Mouse (Mus musculus) CH12.LX (cell line): Measurements from ENCODE around the gene Kcmf1. TPM values are rescaled to one million over a fixed set of nuclear protein-coding genes. Genes with fewer than 3 reads are reported as not detected.

Source experiments
- DNase-seq: peaks from one replicate; pipeline ENCODE4 v3.0.0-alpha.2; 2013; ENCODE audit errors: extremely low read depth
- H3K27ac ChIP-seq: 2 replicates; pipeline ENCODE4 v1.5.1; 2012; ENCODE audit warnings: low read depth, mild to moderate bottlenecking, control low read depth, moderate library complexity; ENCODE audit not compliant: insufficient read depth
- H3K27me3 ChIP-seq: replicated peaks from 2 replicates; pipeline ENCODE3; 2012; ENCODE audit warnings: inconsistent platforms
- H3K36me3 ChIP-seq, 2 experiments: replicated peaks in 1 of 2; 2 replicates each; pipeline versions ENCODE3 to v1.6.1; 2012; ENCODE audit warnings: inconsistent platforms in 1 of 2, low read length in 1 of 2, mild to moderate bottlenecking in 1 of 2, mixed read lengths in 1 of 2, moderate library complexity in 1 of 2; ENCODE audit not compliant: control insufficient read depth in 1 of 2, insufficient read depth in 1 of 2
- H3K4me1 ChIP-seq, 2 experiments: 2 replicates each; pipeline ENCODE4 v1.6.1; 2012; ENCODE audit warnings: inconsistent platforms in 1 of 2, moderate library complexity in 1 of 2; ENCODE audit not compliant: insufficient read depth in 2 of 2, control insufficient read depth in 1 of 2
- H3K4me2 ChIP-seq: 2 replicates; pipeline ENCODE4 v1.6.1; 2012; ENCODE audit warnings: low read depth, mild to moderate bottlenecking, control low read depth; ENCODE audit not compliant: poor library complexity, insufficient read depth, severe bottlenecking
- H3K4me3 ChIP-seq, 3 experiments: fragments of 150-350 bp in 1 of 3; sonication (generic) in 1 of 3; replicated peaks in 1 of 3; 2 replicates each; pipeline versions ENCODE3 to v1.5.1; 2011 to 2012; ENCODE audit warnings: low read depth in 2 of 3, low read length in 2 of 3, mild to moderate bottlenecking in 2 of 3, moderate library complexity in 2 of 3, control low read depth in 1 of 3, improper control_type of control experiment in 1 of 3, inconsistent platforms in 1 of 3, mixed read lengths in 1 of 3; ENCODE audit not compliant: poor library complexity in 1 of 3
- H3K79me2 ChIP-seq: replicated peaks from 2 replicates; pipeline ENCODE4 v1.6.1; 2012; ENCODE audit warnings: mild to moderate bottlenecking, moderate library complexity; ENCODE audit not compliant: control insufficient read depth, poor library complexity, insufficient read depth, severe bottlenecking; ENCODE audit errors: extremely low read depth
- H3K9ac ChIP-seq: 2 replicates; pipeline ENCODE4 v1.6.1; 2012; ENCODE audit warnings: low read depth, mild to moderate bottlenecking, control low read depth, moderate library complexity; ENCODE audit not compliant: insufficient read depth
- H3K9me3 ChIP-seq: replicated peaks from 2 replicates; pipeline ENCODE3; 2012; ENCODE audit warnings: low read length, inconsistent platforms, mixed read lengths
- CHD2 ChIP-seq: IDR thresholded peaks from 2 replicates; pipeline ENCODE4 v1.6.1; 2011; ENCODE audit warnings: low read length, improper control_type of control experiment
- E2F4 ChIP-seq: IDR thresholded peaks from 2 replicates; pipeline ENCODE4 v1.6.1; 2011; ENCODE audit warnings: low read depth, low read length, improper control_type of control experiment; ENCODE audit not compliant: insufficient replicate concordance
- EP300 ChIP-seq: IDR thresholded peaks from 2 replicates; pipeline ENCODE4 v1.6.1; 2011; ENCODE audit warnings: low read length, improper control_type of control experiment
- HCFC1 ChIP-seq: IDR thresholded peaks from 2 replicates; pipeline ENCODE4 v1.6.1; 2012; ENCODE audit warnings: low read depth, mild to moderate bottlenecking, inconsistent platforms, low read length, improper control_type of control experiment
- IRF4 ChIP-seq: IDR thresholded peaks from 2 replicates; pipeline ENCODE4 v1.6.1; 2014; ENCODE audit warnings: low read depth, mild to moderate bottlenecking, inconsistent platforms, low read length, improper control_type of control experiment
- JUN ChIP-seq: IDR thresholded peaks from 2 replicates; pipeline ENCODE4 v1.6.1; 2011; ENCODE audit warnings: low read depth, mild to moderate bottlenecking, low read length, improper control_type of control experiment, moderate library complexity; ENCODE audit not compliant: insufficient read depth
- JUND ChIP-seq: conservative IDR thresholded peaks from 2 replicates; pipeline ENCODE4 v1.6.1; 2011; ENCODE audit warnings: low read depth, low read length, improper control_type of control experiment
- MAFK ChIP-seq: IDR thresholded peaks from 2 replicates; pipeline ENCODE4 v1.6.1; 2011; ENCODE audit warnings: low read length, improper control_type of control experiment; ENCODE audit not compliant: insufficient replicate concordance
- MAX ChIP-seq: IDR thresholded peaks from 2 replicates; pipeline ENCODE4 v1.6.1; 2011; ENCODE audit warnings: low read length, improper control_type of control experiment
- MEF2A ChIP-seq: IDR thresholded peaks from 2 replicates; pipeline ENCODE4 v1.6.1; 2014; ENCODE audit warnings: low read depth, mild to moderate bottlenecking, inconsistent platforms, low read length, improper control_type of control experiment, borderline replicate concordance
- MXI1 ChIP-seq: IDR thresholded peaks from 2 replicates; pipeline ENCODE4 v1.6.1; 2011; ENCODE audit warnings: mild to moderate bottlenecking, low read depth, low read length, improper control_type of control experiment
- MYC ChIP-seq: IDR thresholded peaks from 2 replicates; pipeline ENCODE4 v1.6.1; 2011; ENCODE audit warnings: low read depth, mild to moderate bottlenecking, improper control_type of control experiment, low read length
- PAX5 ChIP-seq: IDR thresholded peaks from 2 replicates; pipeline ENCODE4 v1.6.1; 2012; ENCODE audit warnings: low read length, inconsistent platforms, mixed read lengths
- POLR2A ChIP-seq: IDR thresholded peaks from 2 replicates; pipeline ENCODE4 v1.6.1; 2011; ENCODE audit warnings: low read depth, mild to moderate bottlenecking, improper control_type of control experiment, low read length
- RCOR1 ChIP-seq: conservative IDR thresholded peaks from 2 replicates; pipeline ENCODE4 v1.6.1; 2012; ENCODE audit warnings: low read depth, mild to moderate bottlenecking, inconsistent platforms, low read length, improper control_type of control experiment
- SIN3A ChIP-seq: IDR thresholded peaks from 2 replicates; pipeline ENCODE4 v1.6.1; 2012; ENCODE audit warnings: low read length, improper control_type of control experiment, inconsistent platforms
- SMC3 ChIP-seq: IDR thresholded peaks from 2 replicates; pipeline ENCODE4 v1.6.1; 2011; ENCODE audit warnings: low read depth, low read length, improper control_type of control experiment
- TBP ChIP-seq: conservative IDR thresholded peaks from 2 replicates; pipeline ENCODE4 v1.6.1; 2011; ENCODE audit warnings: low read depth, low read length, improper control_type of control experiment
- UBTF ChIP-seq: IDR thresholded peaks from 2 replicates; pipeline ENCODE4 v1.6.1; 2012; ENCODE audit warnings: low read depth, mild to moderate bottlenecking, inconsistent platforms, low read length, improper control_type of control experiment, moderate library complexity
- USF2 ChIP-seq: conservative IDR thresholded peaks from 2 replicates; pipeline ENCODE4 v1.6.1; 2011; ENCODE audit warnings: low read depth, low read length, improper control_type of control experiment
- ZC3H11A ChIP-seq: IDR thresholded peaks from 2 replicates; pipeline ENCODE4 v1.6.1; 2012; ENCODE audit warnings: low read depth, mild to moderate bottlenecking, inconsistent platforms, low read length, improper control_type of control experiment
- ZMIZ1 ChIP-seq: IDR thresholded peaks from 2 replicates; pipeline ENCODE4 v1.6.1; 2012; ENCODE audit warnings: low read depth, mild to moderate bottlenecking, inconsistent platforms, low read length, improper control_type of control experiment
- ZNF384 ChIP-seq: IDR thresholded peaks from 2 replicates; pipeline ENCODE4 v1.6.1; 2012; ENCODE audit warnings: low read depth, low read length, improper control_type of control experiment, inconsistent platforms
- dilution Hi-C: fragments of 300-500 bp; cut with MboI; formaldehyde crosslinking; loops from 2 replicates; pipeline ENCODE4 v1.14.3; 2020; ENCODE audit warnings: low sequenced_read_pairs; ENCODE audit not compliant: extremely low pct_unique_long_range_greater_than_20kb, extremely low pct_ligation_motif_present
- in situ Hi-C: fragments of 300-500 bp; cut with MboI; formaldehyde crosslinking; loops from 3 replicates; pipeline ENCODE4 v1.14.3; 2019; ENCODE audit warnings: low sequenced_read_pairs, low pct_ligation_motif_present, low pct_unique_long_range_greater_than_20kb, mixed read lengths
- polyA plus RNA-seq: library from polyadenylated mRNA; unstranded; fragments of >175 nt; gene quantifications from 2 replicates; pipeline ENCODE4 v1.2.1, GENCODE M21; 2012; ENCODE audit warnings: low read depth; ENCODE audit not compliant: insufficient read length
- total RNA-seq, 2 experiments: library from RNA; depleted of rRNA; stranded (reverse); fragments of 300-350 nt in 1 of 2; fragments of >200 nt in 1 of 2; gene quantifications; 2 replicates each; pipeline ENCODE4 v1.2.3; 2012 to 2014

The Kcmf1 gene
- total and polyA plus RNA-seq, 3 experiments, result 98.0 to 207 (median 108) TPM

DNA sequence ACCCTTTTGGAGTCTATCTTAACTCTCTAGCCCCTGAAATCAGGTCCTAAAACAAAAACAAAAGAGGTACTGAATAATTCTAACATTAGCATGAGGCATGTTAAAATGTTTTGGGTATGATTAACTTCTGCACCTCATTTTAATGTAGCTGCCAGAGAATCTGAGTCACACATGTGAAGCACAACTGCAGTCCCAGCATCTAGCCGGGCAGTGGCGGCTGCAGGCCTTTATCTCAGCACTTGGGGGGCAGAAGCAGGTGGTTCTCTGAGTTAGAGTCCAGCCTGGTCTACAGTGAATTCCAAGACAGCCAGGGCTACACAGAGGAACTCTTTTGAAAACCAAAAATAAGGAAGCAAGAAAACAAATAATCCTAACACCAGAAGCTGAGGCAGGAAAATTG lies 11.1 kb downstream of the Kcmf1 start:
- in situ Hi-C loops (no loop called here), dilution Hi-C loops (no loop called here)
- Histone ChIP-seq H3K9ac (no peak overlapping the region), H3K79me2 (peaks cover 92% of the 10 kb centered on the region), H3K27me3 (no peaks in the 10 kb centered on the region), H3K4me1 (peaks cover 6 to 67% of the 10 kb centered on the region in 2 experiments; a peak in 3 of 4 replicates), H3K36me3 (peaks cover 2 to 54% of the 10 kb centered on the region in 2 experiments), H3K4me2 (no peak overlapping the region), H3K27ac (no peak overlapping the region), H3K9me3 (no peaks in the 10 kb centered on the region), H3K4me3 (no peak overlapping the region)
- no peak for DNase-seq
- TF ChIP-seq RCOR1 (no peak), UBTF (no peak), IRF4 (no peak), PAX5 (no peak), ZMIZ1 (no peak), JUN (no peak), TBP (no peak), E2F4 (no peak), HCFC1 (no peak), JUND (no peak), SMC3 (no peak), CHD2 (no peak)
- TF ChIP-seq, all 38 proteins: peak for 0

DNA sequence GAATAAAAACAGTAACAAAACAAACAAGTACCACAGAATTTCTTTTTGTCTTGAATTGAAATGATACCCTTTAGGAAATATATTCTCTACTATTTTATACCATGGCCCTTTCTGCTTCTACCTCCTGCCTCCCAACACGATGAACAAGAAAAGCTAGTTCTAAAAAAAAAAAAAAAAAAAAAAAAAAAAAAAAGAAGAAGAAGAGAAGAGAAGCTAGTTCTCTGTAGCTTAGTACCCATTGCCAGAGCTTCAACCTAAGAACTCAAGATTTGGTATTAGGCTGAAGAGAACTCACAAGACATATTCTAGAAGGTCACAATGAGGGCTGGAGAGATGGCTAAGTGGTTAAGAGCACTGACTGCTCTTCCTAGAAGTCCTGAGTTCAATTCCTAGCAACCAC lies 14.5 kb downstream of the Kcmf1 start:
- DNase-seq, result no peak
- Histone ChIP-seq H3K9ac (no peak overlapping the region), H3K4me3 (no peak overlapping the region), H3K9me3 (no peaks in the 10 kb centered on the region), H3K27me3 (no peaks in the 10 kb centered on the region), H3K27ac (no peak overlapping the region), H3K4me1 (peaks cover 16 to 84% of the 10 kb centered on the region in 2 experiments), H3K79me2 (peaks cover 90% of the 10 kb centered on the region), H3K4me2 (no peak overlapping the region), H3K36me3 (peaks cover 2 to 44% of the 10 kb centered on the region in 2 experiments)
- dilution Hi-C loops, result no loop called here
- TF ChIP-seq MAX (no peak), ZNF384 (peak; percentile 73)
- in situ Hi-C loops, result no loop called here

DNA sequence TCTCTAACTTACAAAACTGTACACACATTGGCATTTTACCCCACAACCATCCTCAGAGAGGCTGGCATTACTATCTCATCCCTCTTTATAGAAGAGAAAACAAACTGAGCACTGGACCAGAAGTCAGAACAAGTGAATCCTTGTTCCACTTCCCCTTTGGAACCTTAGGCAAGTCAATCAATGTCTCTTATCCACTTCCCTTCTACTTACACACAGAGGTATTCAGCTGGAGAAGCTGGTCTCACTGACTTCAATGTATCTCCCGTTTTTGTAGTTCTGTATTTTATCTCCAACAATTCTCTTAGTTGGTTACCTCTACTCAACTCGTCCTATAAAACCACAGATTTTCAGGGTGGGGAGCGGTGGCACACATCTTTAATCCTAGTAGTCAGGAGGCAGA lies 15.0 kb downstream of the Kcmf1 start:
- in situ Hi-C loops, result no loop called here
- Histone ChIP-seq H3K36me3 (peaks cover 2 to 45% of the 10 kb centered on the region in 2 experiments), H3K4me3 (no peak overlapping the region)

More for the DNA sequence above, 15.0 kb downstream of the Kcmf1 start:
- no peaks in the 10 kb centered on the region for H3K9me3 ChIP-seq
- DNase-seq, result no peak
- TF ChIP-seq RCOR1 (no peak), MAFK (no peak), SIN3A (no peak), SMC3 (no peak), USF2 (no peak), POLR2A (no peak), ZC3H11A (no peak), IRF4 (no peak), MYC (no peak), EP300 (no peak), TBP (no peak), MXI1 (no peak), MEF2A (no peak)
- TF ChIP-seq, all 38 proteins: peak for 0
- peaks cover 90% of the 10 kb centered on the region for H3K79me2 ChIP-seq
- no peak overlapping the region for H3K9ac ChIP-seq
- peaks cover 19 to 85% of the 10 kb centered on the region in 2 experiments for H3K4me1 ChIP-seq
- H3K27me3 ChIP-seq, result no peaks in the 10 kb centered on the region
- dilution Hi-C loops, result no loop called here
- no peak overlapping the region for H3K4me2 ChIP-seq
- no peak overlapping the region for H3K27ac ChIP-seq
